Mouse (Mus musculus): ENCODE results near the gene Suds3. TPM values are rescaled to one million over a fixed set of nuclear protein-coding genes. Genes with fewer than 3 reads are reported as not detected.

Suds3 gene
- total RNA-seq (2021), result 10 to 100 TPM; 84.8 to 92.0 TPM
- long read RNA-seq, experiment 1, partial matches to known transcripts, result 16 of 127 reads
- long read RNA-seq, experiment 1, other reads (novel, unspliced or antisense), result 111 of 127 reads
- long read RNA-seq, experiment 2, partial matches to known transcripts, result 4 of 61 reads
- long read RNA-seq, experiment 2, other reads (novel, unspliced or antisense), result 57 of 61 reads

- DNase-seq, result peak; percentile 95 to 99
Observed at GRCm38 (mm10) chr5:117115836-117116366, at the start of gene Suds3. Gene Suds3, minus strand, starts transcription at chr5:117116113.

- DNase-seq, result no peak
Observed at GRCm38 (mm10) chr5:117164923-117165322, 49.0 kb upstream of the Suds3 start.

DNA sequence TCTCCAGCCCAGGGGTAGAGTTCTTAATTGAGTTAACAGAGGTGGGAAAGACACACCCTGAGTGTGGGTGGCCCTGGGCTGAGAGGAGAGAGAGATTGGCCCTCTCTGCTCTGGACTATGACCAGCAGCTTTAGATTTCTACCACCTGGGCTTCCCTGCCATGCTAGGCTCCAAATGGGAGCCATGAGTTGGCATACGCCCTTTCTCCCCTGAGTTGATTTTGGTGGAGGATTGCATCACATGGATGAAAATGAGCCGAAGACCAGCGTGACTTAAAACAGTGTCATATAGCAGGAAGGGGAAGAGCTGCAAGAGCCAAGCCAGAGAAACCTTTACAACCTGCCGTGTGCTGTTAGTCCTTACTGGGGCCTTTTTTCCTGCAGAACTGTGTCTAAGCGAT is 48.6 kb upstream of the Suds3 start:
- DNase-seq, result no peak

- DNase-seq, result no peak
Observed at GRCm38 (mm10) chr5:117163790-117164189, 47.9 kb upstream of the Suds3 start.

GRCm38 (mm10) chr5:117160499-117160898 is 44.6 kb upstream of the Suds3 start:
- no peak for DNase-seq

DNA sequence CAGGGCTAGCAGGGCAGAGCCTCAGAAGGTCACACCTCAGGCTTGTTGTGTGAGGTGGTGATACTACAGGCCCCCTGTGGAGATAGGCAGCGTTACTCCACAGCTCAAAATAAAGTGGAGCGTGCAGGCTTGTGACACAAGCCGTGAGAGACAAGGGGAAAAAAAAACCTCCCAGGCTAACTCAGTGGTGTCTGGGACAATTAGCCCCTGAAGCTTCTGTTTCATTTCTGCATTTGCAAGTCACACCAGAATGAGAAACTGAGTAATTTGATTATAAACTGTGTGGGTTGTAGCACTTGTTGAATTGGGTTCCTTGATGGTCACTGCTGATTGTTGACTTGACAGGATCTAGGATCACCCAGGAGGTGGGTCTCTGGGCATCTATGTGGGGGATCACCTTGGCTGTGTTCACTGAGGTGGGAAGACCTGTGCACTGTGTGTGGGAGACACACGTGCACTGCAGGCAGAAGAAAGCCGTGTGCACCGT is 43.9 kb upstream of the Suds3 start:
- DNase-seq, result peak in 1 of 2 experiments; percentile 35

DNA sequence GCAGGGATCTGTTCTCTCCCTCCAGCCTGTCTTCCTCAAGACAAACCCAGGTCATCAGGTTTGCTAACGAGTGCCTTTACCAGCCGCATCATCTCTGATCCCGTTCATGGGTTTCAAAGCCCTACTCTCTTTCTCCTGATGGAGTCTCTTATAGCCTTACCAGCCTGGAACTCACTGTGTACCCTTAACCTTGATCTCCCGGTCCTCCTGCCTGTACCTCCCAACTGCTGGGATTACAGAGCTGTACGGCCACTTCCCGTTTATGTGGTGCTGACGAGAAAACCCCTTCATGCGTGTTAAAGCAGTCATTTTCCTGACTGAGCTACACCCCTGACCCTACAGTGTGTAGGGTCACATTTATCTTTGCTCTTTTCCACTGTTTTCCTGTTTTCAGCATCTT is 43.4 kb upstream of the Suds3 start:
- peak in 1 of 2 experiments; percentile 23 for DNase-seq

- DNase-seq, result peak; percentile 57 to 82
Observed at GRCm38 (mm10) chr5:117158335-117159018, 42.6 kb upstream of the Suds3 start.

GRCm38 (mm10) chr5:117153527-117154091 is 37.7 kb upstream of the Suds3 start:
- DNase-seq, result peak; percentile 59 to 68

DNA sequence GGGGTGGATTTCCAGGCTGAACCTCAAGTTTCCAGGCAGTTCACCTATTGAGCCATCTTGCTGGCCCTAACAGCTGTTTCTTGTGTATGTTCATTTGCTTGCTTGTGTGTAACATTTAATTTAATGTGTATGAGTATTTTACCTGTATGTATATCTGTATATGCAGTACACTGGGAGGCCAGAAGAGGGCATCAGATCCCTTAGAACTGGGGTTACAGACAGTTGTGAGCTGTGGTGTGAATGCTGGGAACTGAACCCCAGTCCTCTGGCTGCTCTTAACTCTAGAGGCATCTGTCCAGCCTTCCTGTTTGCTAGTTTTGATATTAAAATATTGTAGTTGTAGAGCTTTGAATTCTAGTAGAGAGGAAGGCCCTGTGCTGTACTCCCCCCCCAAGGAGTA is 37.0 kb upstream of the Suds3 start:
- no peak for DNase-seq

- DNase-seq, result no peak
Observed at GRCm38 (mm10) chr5:117150068-117150467, 34.2 kb upstream of the Suds3 start.

- no peak for DNase-seq
Observed at GRCm38 (mm10) chr5:117149054-117149942, 33.4 kb upstream of the Suds3 start.

GRCm38 (mm10) chr5:117147187-117148095 is 31.5 kb upstream of the Suds3 start:
- peak; percentile 31 to 62 for DNase-seq

DNA sequence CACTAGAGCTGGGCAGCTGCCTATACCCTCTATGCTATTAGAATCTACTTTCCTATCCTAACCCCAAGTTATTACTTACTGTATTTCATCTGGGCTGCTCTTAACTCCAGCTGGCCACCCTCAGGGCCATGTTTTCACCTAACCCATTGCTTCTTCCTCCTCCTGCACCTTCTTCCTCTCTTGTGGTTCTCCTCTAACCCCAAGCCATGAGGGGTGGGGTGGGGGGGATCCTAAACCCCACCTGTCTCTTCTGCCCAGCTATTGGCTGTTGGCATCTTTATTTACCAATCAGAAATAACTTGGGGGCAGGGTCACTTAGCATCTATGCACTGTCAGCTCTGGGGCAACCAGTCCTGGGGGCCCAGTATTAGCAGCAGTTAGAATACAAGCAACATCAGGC is 30.3 kb upstream of the Suds3 start:
- DNase-seq, result no peak

DNA sequence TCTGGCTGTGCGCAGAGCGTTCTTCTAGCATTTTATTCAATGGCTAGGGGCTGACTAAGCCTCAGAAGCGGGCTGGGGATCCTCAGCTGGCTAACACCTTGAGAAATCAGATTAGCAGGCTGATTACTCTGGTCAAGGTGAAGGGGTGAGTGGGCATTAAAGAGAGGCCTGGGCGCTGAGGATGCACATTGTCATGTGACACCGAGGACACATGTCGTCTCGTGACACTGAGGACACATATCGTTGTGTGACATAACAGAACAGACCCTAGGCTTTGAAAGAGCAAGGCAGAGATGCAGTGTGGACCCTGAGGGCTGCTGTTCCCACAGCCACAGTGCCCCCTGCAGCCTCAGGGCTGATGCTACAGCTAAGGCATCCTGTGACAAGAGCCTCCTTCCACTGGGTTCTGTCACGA is 27.8 kb upstream of the Suds3 start:
- no peak for DNase-seq

GRCm38 (mm10) chr5:117140374-117140773 is 24.5 kb upstream of the Suds3 start:
- DNase-seq, result peak in 1 of 2 experiments; percentile 47

GRCm38 (mm10) chr5:117139822-117140221 is 23.9 kb upstream of the Suds3 start:
- no peak for DNase-seq

DNA sequence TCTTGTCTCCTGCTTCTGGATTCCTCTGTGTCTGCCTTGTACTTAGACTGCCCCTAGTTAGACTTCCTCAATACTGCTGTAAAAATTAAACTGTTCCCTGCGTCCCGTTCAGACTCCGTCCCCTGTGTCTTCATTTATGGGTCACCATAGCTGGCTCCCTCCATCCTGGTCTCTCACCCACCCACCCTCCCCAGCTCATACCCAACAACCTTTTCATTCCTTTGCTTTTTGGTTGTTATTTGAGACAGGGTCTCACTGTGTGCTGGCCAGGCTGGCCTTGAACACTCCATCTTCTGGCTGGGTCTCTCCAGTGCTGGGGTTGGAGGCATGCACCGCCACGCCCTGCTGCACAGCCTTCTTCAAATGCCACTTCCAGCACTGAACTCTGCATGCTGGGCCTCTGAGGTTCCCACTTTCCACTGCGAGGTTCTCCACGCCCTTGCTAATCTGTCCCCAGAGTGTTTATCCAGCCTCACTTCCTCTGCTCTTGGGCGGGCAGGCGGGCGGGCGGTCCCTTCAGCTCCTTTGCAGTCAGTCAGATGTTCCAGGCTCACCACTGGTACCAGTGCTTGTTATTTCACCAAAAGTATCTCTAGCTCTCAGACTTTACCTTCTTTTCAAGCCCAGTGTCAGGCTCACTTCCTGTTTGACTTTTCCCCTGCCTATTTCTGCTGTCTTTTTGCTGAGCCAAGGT is 22.5 kb upstream of the Suds3 start:
- DNase-seq, result peak; percentile 65 to 89

- DNase-seq, result no peak
Observed at GRCm38 (mm10) chr5:117137594-117137993, 21.7 kb upstream of the Suds3 start.

DNA sequence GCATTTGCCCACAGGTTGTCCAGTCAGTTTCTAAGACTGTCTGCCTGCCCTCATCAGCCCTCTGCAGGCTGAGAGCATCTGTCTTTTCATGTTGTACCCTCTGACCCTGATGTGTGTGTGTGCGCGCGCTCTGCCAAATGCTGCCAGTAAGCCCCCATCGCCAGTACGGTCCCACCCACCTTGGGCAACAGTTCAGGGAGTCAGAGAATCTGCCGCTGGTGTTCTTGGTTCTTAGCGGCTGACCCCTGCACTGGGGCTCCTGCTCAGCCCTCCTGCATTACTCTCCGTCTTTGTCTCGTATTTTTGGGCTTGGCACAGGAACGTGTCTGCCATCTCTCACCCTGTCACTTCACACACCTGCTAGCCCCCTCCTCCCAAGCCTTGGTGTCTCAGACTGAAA is 21.1 kb upstream of the Suds3 start:
- DNase-seq, result no peak
